Mouse (Mus musculus): ENCODE results near the gene Evc.

Gene Evc

DNA sequence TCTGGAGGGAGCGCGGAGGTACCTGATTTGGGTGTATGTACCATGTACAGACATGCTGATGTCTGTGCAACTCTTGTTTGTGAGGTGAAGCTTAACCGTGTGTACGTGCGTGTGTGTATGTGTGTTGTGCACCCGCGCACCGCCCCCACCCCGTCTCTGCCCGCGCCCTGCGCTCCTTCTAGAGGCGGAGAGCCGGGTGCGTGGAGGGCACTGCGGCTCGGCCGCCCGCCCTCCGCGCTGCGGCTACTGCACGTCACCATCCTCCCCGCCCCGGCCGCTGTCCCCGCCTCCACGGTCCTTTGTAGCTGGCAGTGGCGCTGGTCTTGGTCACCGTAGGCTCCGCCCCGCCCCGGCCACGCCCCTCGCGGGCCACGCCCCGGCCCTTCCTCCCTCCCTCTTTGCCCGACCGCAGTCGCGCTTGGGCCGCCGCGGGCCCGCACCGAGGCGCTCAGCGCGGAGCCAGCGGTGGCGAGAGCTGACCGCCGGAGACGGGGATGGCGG is 95.0 kb downstream of the Evc start, which contains the start of gene Crmp1:
Gene Crmp1 (plus strand): TSS at position 290 of the 501 bp plus-strand sequence.
- peak; percentile 7 for DNase-seq (ENCODE audit: low spot score)

DNA sequence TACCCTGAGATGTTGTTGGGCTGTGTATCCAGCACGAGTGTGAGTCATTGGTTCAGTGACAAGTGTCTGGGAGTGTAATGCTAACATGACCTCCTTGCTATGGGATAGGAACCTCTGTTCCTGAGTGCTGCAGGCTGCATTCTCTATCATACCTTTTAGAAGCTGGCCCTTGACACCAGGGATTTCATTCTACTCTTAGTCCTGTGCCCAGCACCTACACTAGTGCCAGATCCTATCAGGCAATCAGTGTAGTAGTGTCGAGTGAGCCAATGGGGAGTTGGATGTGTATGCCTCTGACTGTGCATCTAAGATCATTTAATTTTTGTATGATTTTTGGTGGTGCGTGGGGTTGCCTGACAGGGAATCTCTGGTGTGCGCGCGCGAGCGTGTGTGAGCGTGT is 95.5 kb downstream of the Evc start:
- no peak for DNase-seq (ENCODE audit: low spot score)

DNA sequence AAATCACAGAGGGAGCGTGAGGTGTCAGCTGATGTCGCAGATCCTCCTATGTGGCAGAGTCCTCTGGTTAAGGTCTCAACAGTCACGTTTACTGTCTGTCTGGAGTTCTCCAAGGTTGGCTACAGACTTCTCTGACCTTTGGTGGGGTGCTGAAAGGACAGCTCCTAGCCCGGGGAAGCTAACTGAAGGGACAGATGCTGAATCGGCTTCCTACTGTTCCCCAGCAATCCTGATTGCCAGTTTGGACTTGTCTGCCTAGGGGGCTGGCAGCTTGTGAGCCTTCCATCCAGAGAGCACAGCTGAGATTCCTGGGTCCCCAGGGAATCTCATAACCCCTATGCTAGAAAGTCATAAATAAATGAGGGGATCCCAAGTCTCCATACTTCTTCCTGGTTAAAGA is 96.1 kb downstream of the Evc start:
- peak; percentile 8 for DNase-seq (ENCODE audit: low spot score)
